Mouse (Mus musculus): Measurements from ENCODE around the gene Ltbp3. TPM values are rescaled to one million over a fixed set of nuclear protein-coding genes. Genes with fewer than 3 reads are reported as not detected.
"Not testable (repeated sequence)": the region's sequence is repeated elsewhere in the genome, so short reads cannot be mapped to it uniquely, and the experiment has no call there.

Gene Ltbp3
- polyA plus RNA-seq, 1 experiment from 2014 or later, result 2.7 TPM

DNA sequence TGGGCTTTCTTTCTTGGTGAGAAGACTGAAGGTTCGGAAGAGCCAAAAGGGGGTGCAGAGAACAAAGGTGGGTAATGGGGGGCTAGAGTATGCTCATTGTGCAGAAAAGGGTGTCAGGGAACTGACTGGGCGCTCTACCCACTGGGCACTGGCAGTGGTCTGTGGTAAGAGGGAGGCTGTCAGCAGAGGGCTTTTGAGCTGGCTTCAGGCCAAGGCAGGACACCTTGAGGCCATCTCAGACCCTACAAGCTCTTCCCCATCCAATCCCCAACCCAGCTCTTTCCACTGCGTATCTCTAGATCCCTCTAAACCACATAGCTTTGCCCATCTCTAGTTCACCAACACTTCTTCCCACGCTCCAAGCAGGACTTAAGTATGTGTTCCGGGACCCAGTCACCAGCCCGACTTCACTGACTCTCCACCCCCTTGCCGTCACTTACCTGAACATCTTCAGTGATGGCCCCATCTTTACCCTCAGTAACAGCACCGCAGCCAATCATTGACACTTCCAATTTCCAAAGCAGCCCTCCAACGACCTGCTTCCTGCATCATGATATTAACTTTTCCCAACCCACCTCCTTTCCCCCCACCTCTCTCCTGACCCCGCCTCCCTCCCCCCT is 44.4 kb downstream of the Ltbp3 start:
- H3K9ac ChIP-seq, result no peak overlapping the region
- WGBS (ENCODE audit: insufficient replicate concordance), result 66% methylated on average over 10 of the region's 10 CpGs
- DNase-seq, result no peak
- no peak overlapping the region for H3K4me3 ChIP-seq (replicated peaks)
- peaks cover 3% of the 10 kb centered on the region; the same call in 1 of the 2 replicates for H3K27me3 ChIP-seq
- ATAC-seq (ENCODE audit: low read depth), result no peak
- no peak overlapping the region for H3K27ac ChIP-seq
- no peaks in the 10 kb centered on the region for H3K9me3 ChIP-seq (replicated peaks)
- H3K4me1 ChIP-seq (replicated peaks), result peaks cover 18% of the 10 kb centered on the region
- no peak overlapping the region for H3K4me2 ChIP-seq
- no peaks in the 10 kb centered on the region for H3K36me3 ChIP-seq

DNA sequence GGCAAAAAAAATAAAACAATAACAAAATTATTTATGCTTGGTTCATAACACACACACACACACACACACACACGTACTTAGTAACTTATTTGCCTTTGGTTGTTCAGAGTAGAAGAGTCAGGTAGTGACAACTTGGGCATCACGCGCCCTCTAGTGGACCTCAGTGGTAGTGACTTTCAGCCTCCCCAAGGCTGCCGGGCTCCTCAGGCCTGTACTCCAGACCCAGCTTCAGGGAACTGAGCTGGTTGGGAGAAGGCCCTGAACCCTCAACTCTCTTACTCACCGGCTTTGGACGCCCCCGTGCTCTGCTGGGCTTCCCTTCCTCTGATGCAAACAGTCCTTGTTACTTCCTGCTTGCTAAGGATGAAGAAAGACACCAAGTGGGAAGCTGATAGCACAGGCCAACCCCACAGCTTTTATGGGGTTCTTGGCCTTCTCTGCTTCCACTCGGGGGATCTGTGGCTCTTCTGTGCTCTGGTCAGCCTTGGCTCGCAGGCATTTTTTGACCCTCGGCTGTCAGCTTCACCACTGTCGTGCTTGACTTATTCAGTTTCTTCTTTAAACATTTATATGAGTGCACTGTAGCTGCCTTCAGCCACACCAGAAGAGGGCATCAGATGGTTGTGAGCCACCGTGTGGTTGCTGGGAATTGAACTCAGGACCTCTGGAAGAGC is 45.9 kb downstream of the Ltbp3 start:
- H3K9ac ChIP-seq, result peak overlapping the region; percentile 27; the same call in 1 of the 2 replicates
- no peak overlapping the region for H3K4me3 ChIP-seq (replicated peaks)
- H3K4me2 ChIP-seq, result no peak overlapping the region
- H3K27ac ChIP-seq, result peak overlapping the region; percentile 60; the same call in 1 of the 2 replicates
- H3K4me1 ChIP-seq (replicated peaks), result peaks cover 20% of the 10 kb centered on the region
- H3K9me3 ChIP-seq (replicated peaks), result no peaks in the 10 kb centered on the region
- WGBS (ENCODE audit: insufficient replicate concordance), result 7% methylated on average over 12 of the region's 12 CpGs
- H3K27me3 ChIP-seq, result peaks cover 3% of the 10 kb centered on the region; the same call in 1 of the 2 replicates
- DNase-seq (peak; percentile 81), ATAC-seq (ENCODE audit: low read depth) (peak; percentile 81)
- H3K36me3 ChIP-seq, result no peaks in the 10 kb centered on the region

DNA sequence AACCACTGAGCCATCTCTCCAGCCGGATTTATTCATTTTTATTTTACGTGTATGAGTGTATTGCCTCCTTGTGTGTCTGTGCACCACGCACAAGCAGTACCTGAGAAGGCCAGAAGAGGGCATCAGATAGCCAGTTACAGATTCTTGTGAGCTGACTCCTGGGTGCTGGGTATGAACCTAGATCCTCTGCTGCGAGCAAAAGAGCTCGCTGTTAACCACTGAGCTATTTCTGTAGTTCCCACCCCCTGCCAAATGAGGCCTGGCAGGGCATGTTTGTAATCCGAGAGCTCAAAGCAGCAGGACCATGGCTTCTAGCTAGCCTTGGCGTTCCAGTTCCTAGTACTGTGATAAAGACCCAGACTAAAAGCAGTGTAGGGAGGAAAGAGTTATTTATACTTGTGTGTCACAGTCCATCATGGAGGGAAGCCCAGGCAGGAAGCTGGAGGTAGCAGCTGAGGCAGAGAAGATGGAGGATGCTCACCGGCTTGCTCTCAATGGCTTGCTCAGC is 46.5 kb downstream of the Ltbp3 start:
- no peaks in the 10 kb centered on the region for H3K27me3 ChIP-seq
- ATAC-seq (ENCODE audit: low read depth), result peak; percentile 52
- H3K4me1 ChIP-seq (replicated peaks), result peaks cover 21% of the 10 kb centered on the region
- no peak overlapping the region for H3K4me2 ChIP-seq
- 11% methylated on average over 8 of the region's 8 CpGs for WGBS (ENCODE audit: insufficient replicate concordance)
- peak; percentile 81 for DNase-seq
- no peaks in the 10 kb centered on the region for H3K9me3 ChIP-seq (replicated peaks)
- no peak overlapping the region for H3K4me3 ChIP-seq (replicated peaks)
- 0 out of 2 replicates have a peak overlapping the region, but pooled peaks have one; percentile 27 for H3K9ac ChIP-seq
- H3K36me3 ChIP-seq, result no peaks in the 10 kb centered on the region
- H3K27ac ChIP-seq, result peak overlapping the region; percentile 60; the same call in 1 of the 2 replicates

DNA sequence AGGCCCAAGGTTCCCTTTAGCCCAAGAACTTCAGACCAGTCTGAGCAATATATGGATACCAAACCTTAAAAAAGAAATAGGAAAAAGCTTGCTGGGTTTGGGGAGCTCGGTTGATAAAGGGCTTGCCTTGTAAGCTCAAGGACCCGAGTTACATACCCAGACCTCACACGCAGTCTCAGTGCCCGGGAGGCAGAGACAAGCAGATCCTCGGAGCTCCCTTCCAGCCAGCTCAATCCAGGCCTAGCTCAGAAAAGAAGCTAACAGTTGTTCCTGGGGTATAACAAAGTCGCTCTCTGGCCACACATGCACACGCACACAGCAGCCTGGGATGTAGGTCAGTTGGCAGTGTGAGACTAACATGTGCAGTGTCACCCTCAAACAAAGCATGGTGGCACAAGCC is 47.2 kb downstream of the Ltbp3 start:
- ATAC-seq (ENCODE audit: low read depth) (no peak), DNase-seq (no peak)
- no peak overlapping the region for H3K4me2 ChIP-seq
- no peak overlapping the region for H3K27ac ChIP-seq
- H3K4me3 ChIP-seq (replicated peaks), result no peak overlapping the region
- no peaks in the 10 kb centered on the region for H3K9me3 ChIP-seq (replicated peaks)
- no peaks in the 10 kb centered on the region for H3K36me3 ChIP-seq
- H3K9ac ChIP-seq, result no peak overlapping the region
- H3K27me3 ChIP-seq, result no peaks in the 10 kb centered on the region
- peaks cover 25% of the 10 kb centered on the region for H3K4me1 ChIP-seq (replicated peaks)
- 84% methylated on average over 7 of the region's 7 CpGs for WGBS (ENCODE audit: insufficient replicate concordance)

DNA sequence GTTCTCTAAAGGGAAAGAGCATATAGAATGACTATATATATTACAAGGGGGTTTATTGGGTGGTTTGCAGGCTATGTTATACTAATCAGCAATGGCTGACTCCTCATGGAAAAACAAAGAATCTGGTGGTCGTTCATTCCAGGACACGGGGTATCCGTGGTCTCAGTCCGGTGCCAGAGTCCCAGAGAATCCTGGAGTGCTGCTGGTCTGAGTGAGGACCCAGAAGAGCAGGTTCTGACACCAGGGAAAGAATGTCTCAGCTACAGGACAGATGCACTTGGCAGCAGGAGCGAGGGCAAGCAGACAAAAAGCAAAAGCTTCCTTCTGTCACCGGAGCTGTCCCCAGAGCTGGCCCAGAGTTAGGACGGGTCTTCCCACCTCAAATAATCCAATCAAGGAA is 47.9 kb downstream of the Ltbp3 start:
- Histone ChIP-seq H3K4me3 (replicated peaks) (no peak overlapping the region), H3K9ac (no peak overlapping the region), H3K27ac (no peak overlapping the region), H3K4me1 (replicated peaks) (peaks cover 32% of the 10 kb centered on the region), H3K27me3 (no peaks in the 10 kb centered on the region), H3K4me2 (no peak overlapping the region), H3K36me3 (no peaks in the 10 kb centered on the region), H3K9me3 (replicated peaks) (no peaks in the 10 kb centered on the region)
- ATAC-seq (ENCODE audit: low read depth), result no peak
- no peak for DNase-seq
- WGBS (ENCODE audit: insufficient replicate concordance), result 78% methylated on average over 7 of the region's 7 CpGs

DNA sequence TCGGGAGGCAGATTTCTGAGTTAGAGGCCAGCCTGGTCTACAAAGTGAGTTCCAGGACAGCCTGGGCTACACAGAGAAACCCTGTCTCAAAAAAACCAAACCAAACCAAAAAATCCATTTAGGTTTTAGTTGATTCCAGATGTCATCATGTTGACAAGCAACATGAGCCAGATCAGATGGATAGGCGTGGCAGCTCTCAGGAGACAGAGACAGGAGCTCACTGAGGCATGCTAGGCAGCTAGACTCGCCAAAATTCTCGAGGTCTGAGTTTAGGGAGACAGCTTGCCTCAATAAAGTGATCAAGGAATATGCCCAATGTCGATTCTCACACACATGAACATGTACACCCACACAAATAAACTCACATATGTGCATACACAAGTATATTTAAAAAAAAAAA is 48.4 kb downstream of the Ltbp3 start:
- peaks cover 37% of the 10 kb centered on the region for H3K4me1 ChIP-seq (replicated peaks)
- no peak overlapping the region for H3K4me3 ChIP-seq (replicated peaks)
- H3K9ac ChIP-seq, result no peak overlapping the region
- H3K27me3 ChIP-seq, result no peaks in the 10 kb centered on the region
- no peak overlapping the region for H3K27ac ChIP-seq
- ATAC-seq (ENCODE audit: low read depth), result no peak
- no peak overlapping the region for H3K4me2 ChIP-seq
- 65% methylated on average over 5 of the region's 5 CpGs for WGBS (ENCODE audit: insufficient replicate concordance)
- H3K36me3 ChIP-seq, result no peaks in the 10 kb centered on the region
- no peak for DNase-seq
- no peaks in the 10 kb centered on the region for H3K9me3 ChIP-seq (replicated peaks)

DNA sequence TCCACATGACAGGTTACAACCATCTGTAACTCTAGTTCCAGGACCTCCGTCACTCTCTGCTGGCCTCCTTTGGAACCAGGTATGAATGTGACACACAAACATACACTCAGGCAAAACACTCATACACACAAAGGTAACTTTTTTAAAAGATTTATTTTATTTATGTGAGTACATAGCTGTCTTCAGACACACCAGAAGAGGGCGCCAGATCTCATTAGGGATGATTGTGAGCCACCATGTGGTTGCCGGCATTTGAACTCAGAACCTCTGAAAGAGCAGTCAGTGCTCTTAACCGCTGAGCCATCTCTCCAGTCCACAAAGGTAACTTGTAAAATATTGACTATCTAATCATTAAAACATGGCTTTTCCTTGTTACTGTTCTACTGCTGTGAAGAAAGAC is 50.6 kb downstream of the Ltbp3 start:
- Histone ChIP-seq H3K9me3 (replicated peaks) (no peaks in the 10 kb centered on the region), H3K9ac (no peak overlapping the region), H3K4me1 (replicated peaks) (peaks cover 60% of the 10 kb centered on the region), H3K4me3 (replicated peaks) (no peak overlapping the region), H3K36me3 (peaks cover 17% of the 10 kb centered on the region), H3K27me3 (no peaks in the 10 kb centered on the region), H3K4me2 (no peak overlapping the region), H3K27ac (peak overlapping the region; percentile 23; the same call in 1 of the 2 replicates)
- DNase-seq (no peak), ATAC-seq (ENCODE audit: low read depth) (no peak)
- 64% methylated on average over 4 of the region's 4 CpGs for WGBS (ENCODE audit: insufficient replicate concordance)

DNA sequence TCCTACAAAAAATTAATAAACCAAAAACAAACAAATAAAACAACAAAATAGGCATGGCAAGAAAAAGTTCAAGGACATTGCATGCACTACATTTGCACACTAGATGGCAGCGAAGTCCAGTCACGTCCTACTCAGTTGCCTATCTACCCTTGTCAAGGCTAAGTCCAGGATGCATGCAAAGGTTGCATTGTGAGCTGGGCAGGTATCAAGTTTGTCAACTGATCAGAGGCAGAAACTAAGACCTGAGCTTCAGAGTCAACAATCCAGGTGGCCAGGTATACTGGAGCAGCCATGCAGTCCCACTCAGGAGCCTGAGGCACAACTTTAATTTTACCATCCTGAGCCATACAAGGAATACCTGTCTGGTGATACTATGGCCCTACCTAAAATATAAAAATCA is 52.4 kb downstream of the Ltbp3 start:
- ATAC-seq (ENCODE audit: low read depth) (peak; percentile 54), DNase-seq (no peak)
- Histone ChIP-seq H3K4me2 (no peak overlapping the region), H3K9ac (no peak overlapping the region), H3K9me3 (replicated peaks) (no peaks in the 10 kb centered on the region), H3K27ac (peak overlapping the region; percentile 99), H3K27me3 (no peaks in the 10 kb centered on the region), H3K4me1 (replicated peaks) (peaks cover 63% of the 10 kb centered on the region), H3K36me3 (peaks cover 35% of the 10 kb centered on the region), H3K4me3 (replicated peaks) (no peak overlapping the region)
- WGBS (ENCODE audit: insufficient replicate concordance), result 1% methylated on average over 2 of the region's 2 CpGs

DNA sequence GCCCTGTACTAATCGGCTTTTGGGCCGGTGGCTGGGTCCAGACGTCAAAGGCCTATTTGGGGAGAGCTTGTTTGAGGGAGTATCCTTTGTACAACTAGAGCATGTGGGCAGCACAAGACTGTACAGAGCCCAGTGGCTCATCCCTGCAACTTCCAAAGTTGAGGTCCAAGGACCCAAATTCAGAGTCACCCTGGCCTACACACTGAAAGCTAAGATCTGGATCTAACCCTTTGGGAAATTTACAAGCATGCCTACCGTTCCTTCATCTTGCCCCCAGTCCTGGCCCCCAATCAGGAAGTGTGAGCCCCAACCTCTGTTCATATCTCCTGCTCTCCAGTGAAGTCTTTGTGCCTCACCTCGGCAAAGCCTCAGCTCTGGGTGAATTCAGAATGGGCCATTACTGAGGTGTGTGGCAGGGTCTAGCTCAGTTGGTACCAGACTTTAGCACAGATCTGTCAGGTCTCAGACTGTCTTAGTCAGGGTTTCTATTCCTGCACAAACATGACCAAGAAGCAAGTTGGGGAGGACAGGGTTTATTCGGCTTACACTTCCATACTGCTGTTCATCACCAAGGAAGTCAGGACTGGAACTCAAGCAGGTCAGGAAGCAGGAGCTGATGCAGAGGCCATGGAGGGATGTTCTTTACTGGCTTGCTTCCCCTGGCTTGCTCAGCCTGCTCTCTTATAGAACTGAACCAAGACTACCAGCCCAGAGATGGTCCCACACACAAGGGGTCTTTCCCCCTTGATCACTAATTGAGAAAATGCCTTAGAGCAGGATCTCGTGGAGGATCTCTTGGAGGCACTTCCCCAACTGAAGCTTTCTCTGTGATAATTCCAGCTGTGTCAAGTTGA is 53.4 kb downstream of the Ltbp3 start:
- WGBS (ENCODE audit: insufficient replicate concordance), result 21% methylated on average over 7 of the region's 7 CpGs
- H3K27me3 ChIP-seq; DNase-seq; H3K9me3 ChIP-seq (replicated peaks); H3K4me3 ChIP-seq (replicated peaks): not testable (repeated sequence)
- peak; percentile 50 for ATAC-seq (ENCODE audit: low read depth)
- H3K9ac ChIP-seq, result peak overlapping the region; percentile 50
- H3K27ac ChIP-seq, result peak overlapping the region; percentile 99
- 0 out of 2 replicates have a peak overlapping the region, but pooled peaks have one; percentile 89 for H3K4me2 ChIP-seq
- H3K36me3 ChIP-seq, result peaks cover 44% of the 10 kb centered on the region
- H3K4me1 ChIP-seq (replicated peaks), result peaks cover 63% of the 10 kb centered on the region

DNA sequence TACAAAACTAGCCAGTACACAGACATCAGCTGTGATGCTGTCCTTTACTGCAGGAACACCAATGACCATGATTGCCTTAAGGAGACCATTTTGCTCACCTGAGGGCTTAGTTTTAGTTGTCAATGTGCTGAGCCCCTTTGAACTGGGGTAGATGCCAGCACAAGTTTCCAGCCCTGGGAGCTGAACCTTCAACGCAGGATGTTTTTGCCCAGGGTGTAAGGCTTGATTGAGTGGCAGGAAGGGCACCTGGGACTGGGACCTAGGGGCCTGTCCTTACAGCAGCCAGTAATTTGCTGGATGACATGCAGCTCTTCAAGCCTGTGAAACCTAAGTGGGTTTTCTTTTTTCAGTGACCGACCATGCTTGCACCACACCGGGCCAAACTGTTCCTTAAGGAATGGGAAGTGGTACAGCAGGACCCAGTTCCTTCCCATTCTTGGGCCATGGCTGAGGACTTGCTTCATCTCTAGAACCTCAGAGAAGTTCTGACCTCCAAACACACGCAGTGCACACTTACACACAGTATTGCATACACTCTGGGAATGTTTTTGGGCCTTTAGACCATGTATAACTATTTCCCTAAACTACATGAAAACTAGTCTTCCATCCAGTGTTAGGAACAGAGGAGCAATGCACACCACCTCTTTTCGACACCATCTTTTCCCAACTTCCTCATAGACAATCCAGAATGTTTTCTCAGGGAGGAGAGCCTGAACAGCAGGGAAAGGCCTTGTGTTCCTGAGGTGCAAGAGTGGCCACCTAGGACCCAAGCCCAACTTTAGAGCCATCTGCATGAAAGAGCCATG is 54.3 kb downstream of the Ltbp3 start:
- Histone ChIP-seq H3K4me3 (replicated peaks) (peak overlapping the region; percentile 18), H3K36me3 (peaks cover 50% of the 10 kb centered on the region), H3K9ac (peak overlapping the region; percentile 24), H3K4me2 (peak overlapping the region; percentile 89), H3K27me3 (no peaks in the 10 kb centered on the region), H3K4me1 (replicated peaks) (peaks cover 60% of the 10 kb centered on the region), H3K9me3 (replicated peaks) (no peaks in the 10 kb centered on the region), H3K27ac (peak overlapping the region; percentile 99)
- DNase-seq (no peak), ATAC-seq (ENCODE audit: low read depth) (peak; percentile 29)
- 35% methylated on average over 5 of the region's 5 CpGs for WGBS (ENCODE audit: insufficient replicate concordance)
